Mouse (Mus musculus) midbrain, embryonic 11.5 days (tissue): ENCODE measurements at regions not wholly inside any gene's neighbourhood (a gene's known extent, or its start where the extent isn't known, plus 50 kb on each side); places are given as distances from the start of the nearest gene placed in this dataset.

Source experiments
- ATAC-seq: fragments of 200-750 bp; cut with Nextera tagmentation; 2 replicates; pipeline ENCODE4 v1.8.0; 2017; ENCODE audit warnings: moderate TSS enrichment, moderate library complexity; ENCODE audit not compliant: low FRiP score
- DNase-seq: peaks from one replicate; pipeline ENCODE4 v3.0.0; 2015; ENCODE audit warnings: low spot score; ENCODE audit errors: missing footprints
- H3K27ac ChIP-seq: fragments of 300-500 bp; sonication (generic); 2 replicates; pipeline ENCODE4 v1.5.1; 2014; ENCODE audit warnings: low read depth, low read length
- H3K27me3 ChIP-seq: fragments of 300-500 bp; sonication (generic); 2 replicates; pipeline ENCODE4 v1.6.1; 2014; ENCODE audit warnings: mild to moderate bottlenecking, low read length, moderate library complexity, mixed read lengths; ENCODE audit not compliant: control insufficient read depth, insufficient read depth
- H3K36me3 ChIP-seq: fragments of 300-500 bp; sonication (generic); 2 replicates; pipeline ENCODE4 v1.6.1; 2014; ENCODE audit warnings: mild to moderate bottlenecking, low read length, moderate library complexity, mixed read lengths; ENCODE audit not compliant: control insufficient read depth, insufficient read depth
- H3K4me1 ChIP-seq: fragments of 300-500 bp; sonication (generic); 2 replicates; pipeline ENCODE4 v1.6.1; 2014; ENCODE audit warnings: low read length; ENCODE audit not compliant: control insufficient read depth, insufficient read depth
- H3K4me2 ChIP-seq: fragments of 300-500 bp; sonication (generic); 2 replicates; pipeline ENCODE4 v1.6.1; 2014; ENCODE audit warnings: mild to moderate bottlenecking, moderate library complexity
- H3K4me3 ChIP-seq: fragments of 300-500 bp; sonication (generic); 2 replicates; pipeline ENCODE4 v1.5.1; 2014; ENCODE audit warnings: low read depth, low read length
- H3K9ac ChIP-seq: fragments of 300-500 bp; sonication (generic); 2 replicates; pipeline ENCODE4 v1.6.1; 2014; ENCODE audit warnings: low read length
- H3K9me3 ChIP-seq: fragments of 300-500 bp; sonication (generic); 2 replicates; pipeline ENCODE4 v1.6.1; 2016; ENCODE audit warnings: low read length; ENCODE audit not compliant: control insufficient read depth
- whole genome bisulfite sequencing: fragments of 180-500 bp; shearing (Covaris S2); extraction: QIAGEN DNeasy Blood & Tissue Kit; methylation state at CpG from one replicate; pipeline ENCODE4 v1.1.7; 2014; 5-methylcytosine and 5-hydroxymethylcytosine counted together

DNA sequence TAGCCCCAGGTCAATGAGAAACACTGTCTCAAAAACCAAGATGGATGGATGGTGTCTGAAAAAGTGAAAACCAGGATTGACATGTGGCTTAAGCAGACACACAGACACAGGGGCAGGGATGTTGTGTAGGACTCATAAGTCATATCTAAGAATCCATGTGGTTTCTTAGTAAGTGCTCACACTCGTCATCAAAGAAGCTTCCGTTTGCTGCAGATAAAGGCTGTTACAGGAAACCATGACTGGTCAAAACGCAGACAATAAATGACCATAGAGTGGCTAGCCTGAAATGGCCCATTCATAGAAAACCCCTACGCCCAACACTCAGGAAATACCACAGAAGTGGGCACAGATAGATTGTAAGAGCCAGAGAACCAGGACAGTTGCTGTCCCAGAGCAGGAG lies 118.8 kb upstream of the Mgat5 start:
- H3K27me3 ChIP-seq, result no peaks in the 10 kb centered on the region
- no peak overlapping the region for H3K9ac ChIP-seq
- WGBS, result 89% methylated on average over 4 of the region's 4 CpGs

DNA sequence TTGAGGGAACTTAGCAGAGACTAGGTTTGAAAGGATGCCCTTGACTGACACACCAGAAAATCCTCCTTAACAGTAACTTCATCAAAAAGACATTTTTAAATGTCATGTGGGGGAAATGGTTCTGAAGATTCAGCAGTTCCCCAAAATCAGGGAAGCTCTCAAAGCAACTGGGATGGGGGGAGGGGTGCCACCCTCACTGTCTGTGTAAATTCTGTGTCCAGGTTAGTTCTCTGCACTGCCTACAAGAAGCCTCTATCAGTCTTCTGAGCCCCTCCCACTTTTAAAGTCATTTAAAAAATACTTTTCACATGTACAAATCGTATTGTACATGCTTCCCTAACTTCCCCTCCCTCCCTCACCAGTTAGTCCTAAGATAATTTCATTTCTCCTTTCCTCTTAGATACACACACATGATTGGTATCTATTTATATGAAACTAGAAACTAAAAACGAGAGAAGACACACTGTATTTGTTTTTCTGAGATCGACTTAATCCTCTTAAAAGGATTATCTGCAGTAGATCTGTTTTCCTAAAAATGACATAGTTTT lies 121.0 kb upstream of the Mgat5 start:
- Histone ChIP-seq H3K4me3 (no peak overlapping the region), H3K9me3 (no peaks in the 10 kb centered on the region), H3K27ac (no peak overlapping the region), H3K36me3 (no peaks in the 10 kb centered on the region), H3K4me1 (no peaks in the 10 kb centered on the region), H3K9ac (no peak overlapping the region), H3K27me3 (no peaks in the 10 kb centered on the region), H3K4me2 (no peak overlapping the region)
- peak; percentile 61 for DNase-seq
- 70% methylated on average over 3 of the region's 3 CpGs for WGBS
- no peak for ATAC-seq

More for the DNA sequence above, 118.8 kb upstream of the Mgat5 start:
- H3K4me3 ChIP-seq, result no peak overlapping the region
- DNase-seq (peak; percentile 8), ATAC-seq (no peak)
- no peak overlapping the region for H3K27ac ChIP-seq
- no peaks in the 10 kb centered on the region for H3K9me3 ChIP-seq
- no peaks in the 10 kb centered on the region for H3K4me1 ChIP-seq
- H3K36me3 ChIP-seq, result no peaks in the 10 kb centered on the region
- H3K4me2 ChIP-seq, result no peak overlapping the region

GRCm38 (mm10) chr1:127079012-127079411 lies 125.8 kb upstream of the Mgat5 start:
- ATAC-seq (no peak), DNase-seq (peak; percentile 1)
- Histone ChIP-seq H3K4me2 (no peak overlapping the region), H3K9ac (no peak overlapping the region), H3K27ac (no peak overlapping the region), H3K4me3 (no peak overlapping the region), H3K4me1 (no peaks in the 10 kb centered on the region), H3K36me3 (no peaks in the 10 kb centered on the region), H3K27me3 (no peaks in the 10 kb centered on the region), H3K9me3 (no peaks in the 10 kb centered on the region)
- WGBS, result 79% methylated on average over 4 of the region's 4 CpGs

DNA sequence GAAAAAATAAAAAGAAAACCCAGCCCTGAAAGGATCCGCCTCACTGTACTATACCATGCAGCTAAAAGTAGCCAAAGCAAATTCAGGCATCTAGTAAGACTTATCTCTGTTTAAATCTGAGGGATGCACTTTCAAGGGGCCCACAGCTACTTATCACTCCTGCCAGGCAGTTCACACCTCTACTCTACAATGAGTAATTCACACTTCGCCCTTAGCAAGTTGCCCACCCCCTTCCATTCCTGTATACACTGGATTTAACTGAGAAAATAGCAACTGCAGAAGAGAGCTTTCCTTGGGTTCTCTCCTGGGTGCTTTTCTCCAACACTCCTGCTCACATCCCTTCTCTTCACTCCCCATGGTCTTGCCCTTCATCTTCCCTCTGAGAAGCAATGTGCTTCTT lies 142.4 kb upstream of the Mgat5 start:
- Histone ChIP-seq H3K4me1 (no peaks in the 10 kb centered on the region), H3K27me3 (no peaks in the 10 kb centered on the region), H3K9ac (no peak overlapping the region), H3K27ac (no peak overlapping the region), H3K4me2 (no peak overlapping the region), H3K9me3 (no peaks in the 10 kb centered on the region), H3K36me3 (no peaks in the 10 kb centered on the region), H3K4me3 (no peak overlapping the region)
- ATAC-seq, result no peak
- 89% methylated on average over 2 of the region's 2 CpGs for WGBS
- DNase-seq, result no peak

GRCm38 (mm10) chr1:127045711-127046420 lies 158.9 kb upstream of the Mgat5 start:
- WGBS, result 85% methylated on average over 6 of the region's 6 CpGs
- Histone ChIP-seq H3K36me3 (no peaks in the 10 kb centered on the region), H3K4me2 (no peak overlapping the region), H3K9me3 (no peaks in the 10 kb centered on the region), H3K4me1 (no peaks in the 10 kb centered on the region), H3K9ac (no peak overlapping the region), H3K27me3 (no peaks in the 10 kb centered on the region), H3K4me3 (no peak overlapping the region), H3K27ac (no peak overlapping the region)
- DNase-seq (no peak), ATAC-seq (no peak)

GRCm38 (mm10) chr1:127034748-127035147 lies 170.1 kb upstream of the Mgat5 start:
- no peak for DNase-seq
- WGBS, result 88% methylated on average over 2 of the region's 2 CpGs
- H3K4me2 ChIP-seq, result no peak overlapping the region

GRCm38 (mm10) chr1:127031563-127031962 lies 173.3 kb upstream of the Mgat5 start:
- H3K9ac ChIP-seq, result no peak overlapping the region
- no peak overlapping the region for H3K4me2 ChIP-seq
- H3K9me3 ChIP-seq, result no peaks in the 10 kb centered on the region
- 13% methylated on average over 4 of the region's 4 CpGs for WGBS
- no peaks in the 10 kb centered on the region for H3K4me1 ChIP-seq
- no peak for DNase-seq
- peak; percentile 54; the same call in 1 of the 2 replicates for ATAC-seq
- no peaks in the 10 kb centered on the region for H3K36me3 ChIP-seq
- H3K4me3 ChIP-seq, result no peak overlapping the region
- no peaks in the 10 kb centered on the region for H3K27me3 ChIP-seq
- H3K27ac ChIP-seq, result no peak overlapping the region

More at GRCm38 (mm10) chr1:127034748-127035147, 170.1 kb upstream of the Mgat5 start:
- Histone ChIP-seq H3K36me3 (no peaks in the 10 kb centered on the region), H3K9ac (no peak overlapping the region), H3K27ac (no peak overlapping the region), H3K4me1 (no peaks in the 10 kb centered on the region), H3K27me3 (no peaks in the 10 kb centered on the region), H3K4me3 (no peak overlapping the region), H3K9me3 (no peaks in the 10 kb centered on the region)
- ATAC-seq, result no peak

DNA sequence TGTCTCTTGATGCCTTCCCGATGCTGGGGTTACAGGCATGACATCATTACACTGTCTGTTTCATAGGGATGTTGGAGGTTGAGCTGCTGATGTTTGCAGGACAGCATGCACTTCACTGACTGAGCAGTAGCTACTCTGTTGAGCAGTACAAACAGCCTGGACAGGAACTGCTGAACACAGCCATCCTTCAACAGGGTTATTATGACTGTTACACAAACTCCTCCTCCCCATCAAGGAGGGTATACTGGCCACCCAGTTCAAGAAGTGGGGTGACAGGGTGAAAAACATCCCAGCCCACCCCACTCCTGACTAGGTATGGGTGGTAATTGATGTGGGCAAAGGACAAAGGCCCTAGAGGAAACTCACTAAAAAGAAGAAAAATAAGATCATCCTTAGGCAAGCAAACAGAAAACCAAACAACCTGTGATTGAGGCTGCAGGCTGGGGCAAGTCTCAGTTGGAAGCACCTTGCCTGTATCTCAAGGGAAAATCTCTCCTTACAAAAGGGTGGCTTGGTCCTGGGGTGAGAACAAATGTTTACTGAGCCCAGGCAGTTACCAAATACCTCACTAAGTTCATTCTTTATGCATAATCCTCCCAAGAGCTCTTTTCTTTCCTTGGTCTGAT lies 175.8 kb upstream of the Mgat5 start:
- Histone ChIP-seq H3K4me1 (no peaks in the 10 kb centered on the region), H3K9ac (no peak overlapping the region), H3K9me3 (no peaks in the 10 kb centered on the region), H3K36me3 (no peaks in the 10 kb centered on the region), H3K27me3 (no peaks in the 10 kb centered on the region), H3K4me3 (no peak overlapping the region), H3K4me2 (no peak overlapping the region), H3K27ac (no peak overlapping the region)
- no peak for DNase-seq
- WGBS, result 77% methylated on average over 1 of the region's 1 CpGs
- ATAC-seq, result no peak

- Histone ChIP-seq H3K9ac (no peak overlapping the region), H3K4me2 (no peak overlapping the region), H3K27me3 (no peaks in the 10 kb centered on the region), H3K27ac (no peak overlapping the region), H3K4me1 (no peaks in the 10 kb centered on the region), H3K9me3 (no peaks in the 10 kb centered on the region), H3K4me3 (no peak overlapping the region), H3K36me3 (no peaks in the 10 kb centered on the region)
- DNase-seq (no peak), ATAC-seq (no peak)
- 83% methylated on average over 3 of the region's 3 CpGs for WGBS
Observed at GRCm38 (mm10) chr1:127023100-127023499, 181.7 kb upstream of the Mgat5 start.
